Mouse (Mus musculus): ENCODE measurements around the gene Grid1. TPM values are rescaled to one million over a fixed set of nuclear protein-coding genes. Genes with fewer than 3 reads are reported as not detected.

Grid1 gene
- polyA plus RNA-seq, 1 experiment from 2014 or later, result 0.76 TPM

DNA sequence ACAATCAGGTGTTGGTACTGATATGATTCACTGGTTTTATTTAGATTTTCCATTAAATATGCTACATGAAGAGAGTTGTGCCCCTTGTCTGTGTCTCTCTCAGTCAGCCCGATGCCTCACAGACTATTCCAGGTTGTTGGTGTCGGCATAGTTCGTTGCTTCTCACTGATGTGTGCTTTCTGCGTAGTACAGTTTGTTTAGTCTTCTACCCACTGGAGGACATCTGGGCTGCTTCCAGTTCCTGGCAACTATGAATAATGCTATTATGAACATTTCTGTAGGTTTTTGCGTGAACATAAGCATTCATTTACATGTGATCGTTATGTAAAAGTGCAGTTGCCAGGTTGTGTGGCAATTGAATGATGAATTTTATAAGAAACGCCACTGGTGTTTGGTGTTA lies 633.8 kb downstream of the Grid1 start:
- no peaks in the 10 kb centered on the region for H3K9me3 ChIP-seq (ENCODE audit: control insufficient read depth, low read length)
- no peaks in the 10 kb centered on the region for H3K27me3 ChIP-seq (ENCODE audit: control insufficient read depth, insufficient read depth, low read length)
- no peaks in the 10 kb centered on the region for H3K4me1 ChIP-seq (ENCODE audit: control insufficient read depth, insufficient read depth, low read length)
- no peak overlapping the region for H3K27ac ChIP-seq (ENCODE audit: low read depth, low read length)
- no peak overlapping the region for H3K4me3 ChIP-seq (ENCODE audit: low read length)
- WGBS, result 90% methylated on average over 7 of the region's 7 CpGs
- no peak for ATAC-seq (ENCODE audit: low FRiP score, low TSS enrichment)
- no peak overlapping the region for H3K4me2 ChIP-seq (replicated peaks; ENCODE audit: low read depth, low read length)
- H3K36me3 ChIP-seq (ENCODE audit: control insufficient read depth, insufficient read depth, low read length), result no peaks in the 10 kb centered on the region
- no peak overlapping the region for H3K9ac ChIP-seq (ENCODE audit: low read depth, low read length)

DNA sequence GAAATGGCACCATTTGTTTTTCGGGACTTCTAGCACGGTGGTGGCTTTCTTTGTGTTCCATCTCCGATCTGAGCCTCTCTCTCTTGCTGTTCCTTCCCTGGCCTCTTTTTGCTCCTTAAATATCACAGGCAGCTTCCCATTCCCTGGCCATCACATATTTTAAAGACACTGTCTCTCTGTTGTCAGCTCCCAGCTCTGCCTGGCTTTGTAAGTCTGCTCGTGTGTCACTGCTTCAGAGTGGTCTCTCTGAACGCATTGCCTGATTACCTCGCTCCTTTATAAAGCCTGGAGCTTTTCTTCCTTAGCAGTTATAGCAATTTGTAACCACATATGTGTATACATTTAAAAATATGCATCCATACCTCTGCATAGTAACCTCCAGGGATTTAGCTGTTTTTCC lies 648.3 kb downstream of the Grid1 start:
- no peak for ATAC-seq (ENCODE audit: low FRiP score, low TSS enrichment)
- 72% methylated on average over 6 of the region's 6 CpGs for WGBS
- no peaks in the 10 kb centered on the region for H3K4me1 ChIP-seq (ENCODE audit: control insufficient read depth, insufficient read depth, low read length)
- H3K27me3 ChIP-seq (ENCODE audit: control insufficient read depth, insufficient read depth, low read length), result no peaks in the 10 kb centered on the region
- H3K9ac ChIP-seq (ENCODE audit: low read depth, low read length), result no peak overlapping the region
- H3K4me3 ChIP-seq (ENCODE audit: low read length), result no peak overlapping the region
- H3K27ac ChIP-seq (ENCODE audit: low read depth, low read length), result no peak overlapping the region
- H3K36me3 ChIP-seq (ENCODE audit: control insufficient read depth, insufficient read depth, low read length), result no peaks in the 10 kb centered on the region
- no peaks in the 10 kb centered on the region for H3K9me3 ChIP-seq (ENCODE audit: control insufficient read depth, low read length)
- no peak overlapping the region for H3K4me2 ChIP-seq (replicated peaks; ENCODE audit: low read depth, low read length)

DNA sequence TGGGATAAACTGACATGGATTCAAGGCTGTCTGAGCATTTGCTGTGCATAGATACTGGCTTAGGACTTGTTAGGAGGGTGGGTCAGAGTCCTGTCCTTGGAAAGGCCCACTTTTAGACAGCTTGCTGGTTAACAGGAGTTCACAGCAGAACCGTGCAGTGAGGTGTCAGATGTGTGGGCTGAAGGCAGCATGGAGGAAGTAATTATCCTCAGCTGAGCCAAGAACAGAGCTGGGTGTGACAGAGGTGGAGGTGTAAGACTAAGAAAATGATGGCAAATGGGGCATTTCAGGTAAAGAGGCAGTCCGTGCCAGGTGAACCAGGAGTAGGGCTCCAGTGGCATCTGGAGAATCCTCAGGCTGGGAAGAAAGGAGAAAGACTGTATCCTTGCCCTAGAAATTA lies 666.1 kb downstream of the Grid1 start:
- Histone ChIP-seq H3K9me3 (ENCODE audit: control insufficient read depth, low read length) (no peaks in the 10 kb centered on the region), H3K36me3 (ENCODE audit: control insufficient read depth, insufficient read depth, low read length) (no peaks in the 10 kb centered on the region), H3K4me3 (ENCODE audit: low read length) (no peak overlapping the region), H3K27ac (ENCODE audit: low read depth, low read length) (no peak overlapping the region), H3K27me3 (ENCODE audit: control insufficient read depth, insufficient read depth, low read length) (no peaks in the 10 kb centered on the region), H3K4me1 (ENCODE audit: control insufficient read depth, insufficient read depth, low read length) (no peaks in the 10 kb centered on the region), H3K4me2 (replicated peaks; ENCODE audit: low read depth, low read length) (no peak overlapping the region), H3K9ac (ENCODE audit: low read depth, low read length) (no peak overlapping the region)
- 66% methylated on average over 2 of the region's 2 CpGs for WGBS
- no peak for ATAC-seq (ENCODE audit: low FRiP score, low TSS enrichment)

DNA sequence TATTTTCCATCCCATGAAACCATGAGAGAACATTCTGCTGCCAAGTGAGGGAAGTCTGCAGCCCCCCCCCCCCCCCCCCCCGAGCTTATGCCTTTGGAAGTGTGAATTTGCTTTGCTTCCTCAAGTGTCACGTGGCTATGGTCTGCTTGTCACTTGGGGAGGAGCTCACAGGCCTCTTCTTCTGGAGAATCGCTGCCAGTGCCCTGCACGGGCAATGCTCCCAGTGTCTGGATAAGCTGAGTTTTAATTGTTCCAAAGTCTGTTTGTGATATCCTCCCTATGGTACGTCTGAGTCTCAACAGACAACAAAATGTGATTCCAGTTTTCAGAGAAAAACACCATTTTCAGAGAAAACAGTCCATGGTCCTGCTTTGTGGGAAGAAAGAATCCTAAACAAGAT lies 682.4 kb downstream of the Grid1 start:
- Histone ChIP-seq H3K4me2 (replicated peaks; ENCODE audit: low read depth, low read length) (no peak overlapping the region), H3K4me1 (ENCODE audit: control insufficient read depth, insufficient read depth, low read length) (no peaks in the 10 kb centered on the region), H3K27ac (ENCODE audit: low read depth, low read length) (no peak overlapping the region), H3K9ac (ENCODE audit: low read depth, low read length) (no peak overlapping the region), H3K4me3 (ENCODE audit: low read length) (no peak overlapping the region), H3K27me3 (ENCODE audit: control insufficient read depth, insufficient read depth, low read length) (no peaks in the 10 kb centered on the region), H3K9me3 (ENCODE audit: control insufficient read depth, low read length) (no peaks in the 10 kb centered on the region), H3K36me3 (ENCODE audit: control insufficient read depth, insufficient read depth, low read length) (no peaks in the 10 kb centered on the region)
- ATAC-seq (ENCODE audit: low FRiP score, low TSS enrichment), result no peak
- 49% methylated on average over 5 of the region's 5 CpGs for WGBS

DNA sequence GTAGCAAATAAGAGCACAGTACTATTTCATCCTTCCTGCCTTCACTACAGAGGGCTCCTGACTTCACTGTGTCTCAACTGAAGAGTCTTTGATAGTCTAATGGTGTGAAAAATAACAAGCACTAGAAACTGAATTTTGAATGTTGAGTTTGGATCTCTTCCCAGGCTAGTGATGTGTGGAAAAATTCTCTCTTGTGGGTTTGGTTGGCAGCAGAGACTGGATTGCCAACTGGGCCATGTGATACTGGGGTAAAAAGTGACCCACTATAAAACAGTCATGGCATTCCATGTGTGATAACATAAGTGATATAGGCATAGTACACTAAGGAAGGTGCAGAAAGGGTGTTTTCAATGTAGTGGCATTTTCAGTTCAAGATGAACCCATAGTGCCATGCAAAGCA lies 699.5 kb downstream of the Grid1 start:
- Histone ChIP-seq H3K4me1 (ENCODE audit: control insufficient read depth, insufficient read depth, low read length) (no peaks in the 10 kb centered on the region), H3K4me2 (replicated peaks; ENCODE audit: low read depth, low read length) (no peak overlapping the region), H3K4me3 (ENCODE audit: low read length) (no peak overlapping the region), H3K36me3 (ENCODE audit: control insufficient read depth, insufficient read depth, low read length) (no peaks in the 10 kb centered on the region), H3K27me3 (ENCODE audit: control insufficient read depth, insufficient read depth, low read length) (no peaks in the 10 kb centered on the region), H3K27ac (ENCODE audit: low read depth, low read length) (no peak overlapping the region), H3K9ac (ENCODE audit: low read depth, low read length) (no peak overlapping the region), H3K9me3 (ENCODE audit: control insufficient read depth, low read length) (no peaks in the 10 kb centered on the region)
- ATAC-seq (ENCODE audit: low FRiP score, low TSS enrichment), result no peak

DNA sequence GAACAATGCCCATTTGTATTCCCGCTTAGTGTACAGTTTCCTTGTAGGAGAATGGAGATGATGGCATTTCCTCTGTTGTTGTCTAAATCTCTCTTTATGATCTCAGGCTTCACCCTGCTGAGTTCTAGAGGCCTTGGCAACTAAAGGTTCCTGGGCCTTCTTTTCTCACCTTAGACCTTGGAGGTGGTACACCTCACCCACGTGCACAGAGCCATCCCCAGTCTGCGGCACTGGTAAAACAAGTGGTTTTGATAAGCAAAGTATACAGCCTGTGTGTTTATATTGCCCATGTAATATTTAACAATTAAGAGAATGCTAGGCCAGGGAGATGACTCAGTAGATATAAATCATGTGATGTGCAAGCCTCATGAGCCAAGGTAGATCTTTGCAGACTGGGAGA lies 718.9 kb downstream of the Grid1 start:
- H3K4me3 ChIP-seq (ENCODE audit: low read length), result no peak overlapping the region
- no peaks in the 10 kb centered on the region for H3K9me3 ChIP-seq (ENCODE audit: control insufficient read depth, low read length)
- H3K27ac ChIP-seq (ENCODE audit: low read depth, low read length), result no peak overlapping the region
- H3K4me1 ChIP-seq (ENCODE audit: control insufficient read depth, insufficient read depth, low read length), result no peaks in the 10 kb centered on the region
- H3K36me3 ChIP-seq (ENCODE audit: control insufficient read depth, insufficient read depth, low read length), result no peaks in the 10 kb centered on the region
- no peak for ATAC-seq (ENCODE audit: low FRiP score, low TSS enrichment)
- 78% methylated on average over 3 of the region's 3 CpGs for WGBS
- H3K27me3 ChIP-seq (ENCODE audit: control insufficient read depth, insufficient read depth, low read length), result no peaks in the 10 kb centered on the region
- no peak overlapping the region for H3K4me2 ChIP-seq (replicated peaks; ENCODE audit: low read depth, low read length)
- H3K9ac ChIP-seq (ENCODE audit: low read depth, low read length), result no peak overlapping the region

DNA sequence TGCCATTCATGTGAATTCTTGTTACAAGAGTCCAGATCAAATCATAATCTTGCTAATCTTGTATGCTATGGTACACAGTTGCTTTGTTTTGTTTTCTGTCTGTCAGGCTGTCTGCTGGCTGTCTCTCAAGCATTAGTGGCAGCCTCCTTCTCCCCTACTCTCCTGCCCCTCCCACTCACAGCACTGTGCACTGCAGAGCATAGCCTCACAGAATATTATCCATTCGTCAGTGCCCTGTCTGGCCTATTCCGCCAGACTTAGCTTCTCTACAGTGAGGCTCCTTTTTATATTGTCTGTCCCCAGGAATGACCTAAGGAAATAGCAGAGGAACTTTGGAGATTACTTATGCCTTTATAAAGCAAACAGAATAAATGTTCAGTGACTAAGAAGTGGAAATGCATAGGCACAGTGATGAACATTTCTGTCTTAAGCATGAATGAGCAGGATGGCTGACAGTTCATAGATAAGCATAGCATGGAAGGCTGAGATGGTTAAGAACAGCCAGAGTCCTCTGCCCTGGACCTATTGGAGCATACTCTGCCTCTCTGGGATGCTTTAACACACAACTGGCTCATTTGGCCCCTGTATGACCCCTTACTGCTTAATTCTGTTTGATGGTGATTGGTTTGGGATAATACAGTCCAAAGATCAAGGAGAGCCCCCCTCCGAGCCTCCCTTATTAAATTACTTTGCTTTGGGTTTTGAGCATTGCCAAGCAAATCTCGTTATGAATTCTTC lies 721.5 kb downstream of the Grid1 start:
- H3K4me1 ChIP-seq (ENCODE audit: control insufficient read depth, insufficient read depth, low read length), result no peaks in the 10 kb centered on the region
- no peak overlapping the region for H3K27ac ChIP-seq (ENCODE audit: low read depth, low read length)
- no peaks in the 10 kb centered on the region for H3K36me3 ChIP-seq (ENCODE audit: control insufficient read depth, insufficient read depth, low read length)
- no peaks in the 10 kb centered on the region for H3K27me3 ChIP-seq (ENCODE audit: control insufficient read depth, insufficient read depth, low read length)
- no peak overlapping the region for H3K4me3 ChIP-seq (ENCODE audit: low read length)
- H3K9me3 ChIP-seq (ENCODE audit: control insufficient read depth, low read length), result no peaks in the 10 kb centered on the region
- no peak overlapping the region for H3K4me2 ChIP-seq (replicated peaks; ENCODE audit: low read depth, low read length)
- ATAC-seq (ENCODE audit: low FRiP score, low TSS enrichment), result no peak
- no peak overlapping the region for H3K9ac ChIP-seq (ENCODE audit: low read depth, low read length)
- WGBS, result 52% methylated on average over 4 of the region's 4 CpGs

DNA sequence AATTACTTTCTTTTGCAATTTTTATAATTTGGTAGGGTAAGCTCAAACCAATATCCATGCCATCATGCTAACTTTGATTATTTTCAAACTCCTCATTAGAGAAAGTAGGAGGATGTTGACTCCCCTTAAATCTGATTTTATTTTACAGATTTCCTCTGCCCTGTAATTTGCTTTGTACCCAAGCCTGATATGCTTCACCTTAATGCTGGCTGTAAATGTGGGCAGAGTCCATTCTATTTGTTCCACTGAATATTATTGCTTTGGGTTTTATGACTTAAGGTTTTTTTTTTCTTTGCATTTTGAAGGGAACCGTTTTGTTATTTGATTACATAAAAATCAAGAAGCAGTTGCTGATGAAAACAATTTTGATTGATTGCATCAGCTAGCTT lies 722.1 kb downstream of the Grid1 start:
- WGBS, result 64% methylated on average over 1 of the region's 1 CpGs
- Histone ChIP-seq H3K4me2 (replicated peaks; ENCODE audit: low read depth, low read length) (no peak overlapping the region), H3K9ac (ENCODE audit: low read depth, low read length) (no peak overlapping the region), H3K4me3 (ENCODE audit: low read length) (no peak overlapping the region), H3K27me3 (ENCODE audit: control insufficient read depth, insufficient read depth, low read length) (no peaks in the 10 kb centered on the region), H3K36me3 (ENCODE audit: control insufficient read depth, insufficient read depth, low read length) (no peaks in the 10 kb centered on the region), H3K9me3 (ENCODE audit: control insufficient read depth, low read length) (no peaks in the 10 kb centered on the region), H3K4me1 (ENCODE audit: control insufficient read depth, insufficient read depth, low read length) (no peaks in the 10 kb centered on the region), H3K27ac (ENCODE audit: low read depth, low read length) (no peak overlapping the region)
- no peak for ATAC-seq (ENCODE audit: low FRiP score, low TSS enrichment)

DNA sequence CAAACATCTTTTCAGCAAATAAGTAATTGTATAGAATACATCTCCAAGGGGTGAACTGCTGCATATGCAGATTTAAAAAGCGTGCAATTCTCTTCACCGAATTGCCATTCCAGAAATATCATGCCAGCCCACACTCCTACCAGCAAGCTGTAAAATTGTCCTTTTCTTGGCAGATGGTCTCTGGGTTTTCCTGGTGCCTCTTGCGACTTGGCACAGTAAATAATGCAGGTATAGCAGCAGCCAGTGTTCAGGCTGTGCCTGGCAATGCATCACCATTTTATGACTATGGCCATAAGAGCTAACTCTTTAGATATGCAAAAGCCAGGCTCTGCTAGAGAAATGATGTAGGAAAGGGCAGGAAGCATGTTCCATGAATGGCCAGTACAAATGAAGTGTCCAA lies 734.4 kb downstream of the Grid1 start:
- Histone ChIP-seq H3K4me2 (replicated peaks; ENCODE audit: low read depth, low read length) (no peak overlapping the region), H3K27me3 (ENCODE audit: control insufficient read depth, insufficient read depth, low read length) (no peaks in the 10 kb centered on the region), H3K4me3 (ENCODE audit: low read length) (no peak overlapping the region), H3K36me3 (ENCODE audit: control insufficient read depth, insufficient read depth, low read length) (no peaks in the 10 kb centered on the region), H3K27ac (ENCODE audit: low read depth, low read length) (no peak overlapping the region), H3K4me1 (ENCODE audit: control insufficient read depth, insufficient read depth, low read length) (no peaks in the 10 kb centered on the region), H3K9ac (ENCODE audit: low read depth, low read length) (no peak overlapping the region), H3K9me3 (ENCODE audit: control insufficient read depth, low read length) (no peaks in the 10 kb centered on the region)
- whole genome bisulfite sequencing, result 83% methylated on average over 3 of the region's 3 CpGs
- ATAC-seq (ENCODE audit: low FRiP score, low TSS enrichment), result no peak

All from kidney, embryonic 14.5 days (tissue).